Mouse (Mus musculus) forebrain, embryonic 13.5 days (tissue): ENCODE results near the gene Spop. TPM values are rescaled to one million over a fixed set of nuclear protein-coding genes. Genes with fewer than 3 reads are reported as not detected.

Experiments used
- ATAC-seq: fragments of 200-750 bp; cut with Nextera tagmentation; 2 replicates; pipeline ENCODE4 v1.8.0; 2017
- H3K27ac ChIP-seq: fragments of 300-500 bp; sonication (generic); 2 replicates; pipeline ENCODE4 v1.5.1; 2015; ENCODE audit warnings: inconsistent platforms, mild to moderate bottlenecking, moderate library complexity
- H3K27me3 ChIP-seq: fragments of 300-500 bp; sonication (generic); 2 replicates; pipeline ENCODE4 v1.6.1; 2015; ENCODE audit warnings: mild to moderate bottlenecking, inconsistent platforms
- H3K36me3 ChIP-seq: fragments of 300-500 bp; sonication (generic); 2 replicates; pipeline ENCODE4 v1.6.1; 2015; ENCODE audit warnings: mild to moderate bottlenecking, inconsistent platforms; ENCODE audit not compliant: poor library complexity, severe bottlenecking
- H3K4me1 ChIP-seq: fragments of 300-500 bp; sonication (generic); 2 replicates; pipeline ENCODE4 v1.6.1; 2015; ENCODE audit warnings: inconsistent platforms
- H3K4me2 ChIP-seq: fragments of 300-500 bp; sonication (generic); 2 replicates; pipeline ENCODE4 v1.6.1; 2015; ENCODE audit warnings: inconsistent platforms, mild to moderate bottlenecking, moderate library complexity
- H3K4me3 ChIP-seq: fragments of 300-500 bp; sonication (generic); 2 replicates; pipeline ENCODE4 v1.5.1; 2015; ENCODE audit warnings: mild to moderate bottlenecking, inconsistent platforms
- H3K9ac ChIP-seq: fragments of 300-500 bp; sonication (generic); 2 replicates; pipeline ENCODE4 v1.6.1; 2015; ENCODE audit warnings: mild to moderate bottlenecking, inconsistent platforms
- H3K9me3 ChIP-seq: fragments of 300-500 bp; sonication (generic); replicated peaks from 2 replicates; pipeline ENCODE4 v1.6.1; 2016; ENCODE audit warnings: inconsistent platforms
- WGBS: fragments of 180-500 bp; shearing (Covaris S2); methylation state at CpG from one replicate; pipeline ENCODE4 v1.1.7; 2015; 5-methylcytosine and 5-hydroxymethylcytosine counted together
- polyA plus RNA-seq: library from polyadenylated mRNA; unstranded; fragments of >200 nt; fragmentation: Nextera tagmentation; extraction: Ambion mirVana; gene quantifications from 2 replicates; pipeline ENCODE4 v1.2.1, GENCODE M21; 2015

Spop gene
- polyA plus RNA-seq, 1 experiment from 2014 or later: 178 TPM

- H3K36me3 ChIP-seq: peaks cover 3% of the 10 kb centered on the region; the same call in 1 of the 2 replicates
- H3K27ac ChIP-seq: no peak overlapping the region
- no peak overlapping the region for H3K4me3 ChIP-seq
- 95% methylated on average over 6 of the region's 6 CpGs for WGBS
- no peaks in the 10 kb centered on the region for H3K9me3 ChIP-seq
- H3K4me2 ChIP-seq: no peak overlapping the region
- no peak for ATAC-seq
- H3K4me1 ChIP-seq: peaks cover 12% of the 10 kb centered on the region
- no peaks in the 10 kb centered on the region for H3K27me3 ChIP-seq
- no peak overlapping the region for H3K9ac ChIP-seq
These were observed 32.9 kb downstream of the Spop start for GRCm38 (mm10) chr11:95446580-95447305.

GRCm38 (mm10) chr11:95448346-95448745 is 34.5 kb downstream of the Spop start:
- no peak overlapping the region for H3K9ac ChIP-seq
- H3K4me1 ChIP-seq: peaks cover 12% of the 10 kb centered on the region
- no peaks in the 10 kb centered on the region for H3K9me3 ChIP-seq
- WGBS: 23% methylated on average over 3 of the region's 3 CpGs
- H3K27me3 ChIP-seq: no peaks in the 10 kb centered on the region
- no peak overlapping the region for H3K27ac ChIP-seq
- H3K4me3 ChIP-seq: no peak overlapping the region
- H3K36me3 ChIP-seq: peaks cover 3% of the 10 kb centered on the region; the same call in 1 of the 2 replicates
- no peak overlapping the region for H3K4me2 ChIP-seq
- ATAC-seq: no peak

- H3K9me3 ChIP-seq: no peaks in the 10 kb centered on the region
- no peak for ATAC-seq
- whole genome bisulfite sequencing: 77% methylated on average over 8 of the region's 8 CpGs
These were observed 41.5 kb downstream of the Spop start for GRCm38 (mm10) chr11:95455331-95455730.

DNA sequence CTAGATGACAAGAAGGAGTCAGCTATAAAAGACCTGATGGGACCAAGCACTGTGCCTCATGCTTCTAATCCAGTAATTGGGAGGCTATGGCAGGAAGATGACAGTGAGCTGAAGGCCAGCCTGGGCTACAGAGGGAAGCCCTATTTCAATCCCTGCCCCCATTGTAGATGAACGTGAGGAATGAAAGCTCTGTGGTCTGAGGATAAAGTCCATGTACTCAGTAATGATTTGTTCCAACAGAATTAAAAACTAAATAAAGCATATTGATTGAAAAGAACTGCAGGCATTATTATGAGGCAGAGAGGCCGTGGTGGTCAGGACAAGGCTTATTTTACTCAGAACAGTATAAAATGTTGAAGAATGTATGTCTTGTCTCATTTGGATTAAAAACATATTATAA is 47.0 kb downstream of the Spop start:
- WGBS: 81% methylated on average over 2 of the region's 2 CpGs
- ATAC-seq: no peak
- no peak overlapping the region for H3K9ac ChIP-seq
- no peaks in the 10 kb centered on the region for H3K9me3 ChIP-seq
- H3K4me2 ChIP-seq: no peak overlapping the region
- H3K27ac ChIP-seq: no peak overlapping the region
- no peaks in the 10 kb centered on the region for H3K27me3 ChIP-seq
- no peaks in the 10 kb centered on the region for H3K4me1 ChIP-seq
- H3K4me3 ChIP-seq: no peak overlapping the region
- H3K36me3 ChIP-seq: no peaks in the 10 kb centered on the region

More at GRCm38 (mm10) chr11:95455331-95455730, 41.5 kb downstream of the Spop start:
- Histone ChIP-seq H3K36me3 (no peaks in the 10 kb centered on the region; the same call in 1 of the 2 replicates), H3K4me2 (no peak overlapping the region), H3K27ac (no peak overlapping the region), H3K27me3 (no peaks in the 10 kb centered on the region), H3K4me1 (no peaks in the 10 kb centered on the region), H3K4me3 (no peak overlapping the region), H3K9ac (no peak overlapping the region)

GRCm38 (mm10) chr11:95462168-95462567 is 48.3 kb downstream of the Spop start:
- H3K36me3 ChIP-seq: no peaks in the 10 kb centered on the region; the same call in 1 of the 2 replicates
- H3K4me2 ChIP-seq: no peak overlapping the region
- no peak overlapping the region for H3K9ac ChIP-seq
- no peak for ATAC-seq
- no peaks in the 10 kb centered on the region for H3K4me1 ChIP-seq
- 94% methylated on average over 3 of the region's 3 CpGs for WGBS
- H3K27ac ChIP-seq: no peak overlapping the region
- no peak overlapping the region for H3K4me3 ChIP-seq
- H3K9me3 ChIP-seq: no peaks in the 10 kb centered on the region
- no peaks in the 10 kb centered on the region for H3K27me3 ChIP-seq

DNA sequence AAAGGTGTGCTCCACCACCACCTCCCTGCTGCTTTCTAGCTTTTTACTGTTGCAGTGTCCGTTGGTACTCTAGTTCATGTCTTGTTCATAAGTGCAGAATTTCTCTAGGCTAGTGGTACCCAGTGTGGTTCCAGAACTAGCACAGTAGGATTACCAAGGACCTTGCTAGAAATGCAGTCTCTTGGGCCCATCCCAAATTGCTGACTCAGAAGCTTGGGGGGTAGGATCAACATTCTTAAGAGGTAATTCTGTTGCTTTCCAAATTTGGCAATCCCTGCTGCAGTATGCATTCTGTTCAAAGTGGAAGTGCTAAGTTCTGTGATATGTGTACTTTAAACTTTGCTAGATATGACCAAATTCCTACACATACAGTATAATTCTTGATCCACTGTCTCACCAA is 53.9 kb downstream of the Spop start:
- Histone ChIP-seq H3K27me3 (no peaks in the 10 kb centered on the region), H3K9me3 (no peaks in the 10 kb centered on the region), H3K36me3 (peaks cover 22% of the 10 kb centered on the region), H3K9ac (no peak overlapping the region), H3K4me2 (no peak overlapping the region), H3K4me3 (no peak overlapping the region), H3K4me1 (no peaks in the 10 kb centered on the region), H3K27ac (no peak overlapping the region)
- 85% methylated on average over 1 of the region's 1 CpGs for WGBS
- ATAC-seq: no peak

GRCm38 (mm10) chr11:95472942-95473341 is 59.1 kb downstream of the Spop start:
- Histone ChIP-seq H3K9ac (no peak overlapping the region), H3K27me3 (no peaks in the 10 kb centered on the region), H3K9me3 (no peaks in the 10 kb centered on the region), H3K4me3 (no peak overlapping the region), H3K36me3 (peaks cover 49% of the 10 kb centered on the region), H3K27ac (no peak overlapping the region), H3K4me2 (no peak overlapping the region), H3K4me1 (no peaks in the 10 kb centered on the region)
- no peak for ATAC-seq
- WGBS: 94% methylated on average over 2 of the region's 2 CpGs

DNA sequence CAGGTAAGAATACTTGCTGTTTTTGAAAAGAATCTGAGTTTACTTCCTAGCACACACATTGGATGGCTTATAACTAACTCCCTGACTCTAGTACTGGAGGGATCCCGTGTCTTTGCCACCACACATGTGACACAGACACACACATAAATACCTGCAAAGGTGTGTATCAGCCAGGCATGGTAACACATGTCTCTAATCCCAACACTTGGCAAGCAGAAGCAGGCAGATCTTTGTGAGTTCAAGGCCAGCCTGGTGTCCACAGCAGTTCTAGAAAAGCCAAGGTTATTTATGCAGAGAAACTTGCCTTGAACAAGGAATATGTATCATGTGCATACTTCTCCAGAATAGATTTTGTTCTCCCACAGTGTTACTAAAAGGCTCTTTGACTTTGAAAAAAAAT is 59.6 kb downstream of the Spop start:
- H3K9ac ChIP-seq: no peak overlapping the region
- no peaks in the 10 kb centered on the region for H3K4me1 ChIP-seq
- no peaks in the 10 kb centered on the region for H3K9me3 ChIP-seq
- ATAC-seq: no peak
- H3K4me2 ChIP-seq: no peak overlapping the region
- 90% methylated on average over 1 of the region's 1 CpGs for WGBS
- H3K27me3 ChIP-seq: no peaks in the 10 kb centered on the region
- H3K27ac ChIP-seq: no peak overlapping the region
- H3K4me3 ChIP-seq: no peak overlapping the region
- peaks cover 49% of the 10 kb centered on the region for H3K36me3 ChIP-seq

DNA sequence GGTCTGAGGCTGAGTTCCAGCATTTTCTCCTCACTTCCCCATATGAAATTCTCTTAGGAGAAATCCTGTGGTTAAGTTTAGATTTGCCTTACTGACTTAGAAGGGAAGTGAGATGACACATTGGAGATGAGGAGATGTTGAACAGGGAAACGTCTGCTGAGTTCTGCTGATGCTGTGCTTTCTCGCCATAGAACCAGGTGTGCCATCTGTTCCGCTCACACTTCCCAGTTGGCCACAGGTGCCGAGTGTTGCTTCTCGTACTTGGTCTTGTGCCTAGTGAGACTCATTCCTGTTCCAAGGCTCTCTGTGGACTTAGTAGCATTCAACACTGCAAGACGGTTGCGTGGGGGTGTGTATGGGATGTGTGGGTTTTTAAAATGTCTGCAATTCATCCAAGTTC is 62.4 kb downstream of the Spop start:
- H3K4me3 ChIP-seq: no peak overlapping the region
- H3K4me1 ChIP-seq: no peaks in the 10 kb centered on the region
- 84% methylated on average over 7 of the region's 7 CpGs for WGBS
- peaks cover 49% of the 10 kb centered on the region for H3K36me3 ChIP-seq
- no peak overlapping the region for H3K9ac ChIP-seq
- H3K4me2 ChIP-seq: no peak overlapping the region
- no peak overlapping the region for H3K27ac ChIP-seq
- no peaks in the 10 kb centered on the region for H3K27me3 ChIP-seq
- no peaks in the 10 kb centered on the region for H3K9me3 ChIP-seq
- no peak for ATAC-seq

DNA sequence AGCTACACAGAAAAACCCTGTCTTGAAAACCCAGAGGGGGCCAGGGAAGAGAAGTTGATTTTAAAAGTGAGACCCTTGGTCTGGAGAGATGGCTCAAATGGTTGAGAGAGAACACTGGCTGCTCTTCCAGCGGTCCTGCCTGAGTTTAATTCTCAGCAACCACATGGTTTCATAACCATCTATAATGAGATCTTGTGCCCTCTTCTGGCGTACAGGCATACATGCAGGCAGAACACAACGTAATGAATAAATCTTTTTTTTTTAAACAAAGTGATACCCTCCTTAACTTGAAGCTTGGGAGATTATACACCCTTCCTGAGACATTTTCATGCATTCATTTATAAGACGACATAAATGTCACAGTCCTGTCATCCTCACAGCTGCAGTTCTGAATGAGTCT is 65.6 kb downstream of the Spop start:
- Histone ChIP-seq H3K27ac (no peak overlapping the region), H3K27me3 (no peaks in the 10 kb centered on the region), H3K4me1 (no peaks in the 10 kb centered on the region), H3K4me3 (no peak overlapping the region), H3K9ac (no peak overlapping the region), H3K36me3 (peaks cover 42% of the 10 kb centered on the region), H3K9me3 (no peaks in the 10 kb centered on the region), H3K4me2 (no peak overlapping the region)
- ATAC-seq: no peak
- WGBS: 84% methylated on average over 4 of the region's 4 CpGs

- no peak overlapping the region for H3K27ac ChIP-seq
- no peaks in the 10 kb centered on the region for H3K9me3 ChIP-seq
- no peak overlapping the region for H3K4me2 ChIP-seq
- no peak overlapping the region for H3K4me3 ChIP-seq
- H3K27me3 ChIP-seq: no peaks in the 10 kb centered on the region
- 94% methylated on average over 4 of the region's 4 CpGs for WGBS
- no peaks in the 10 kb centered on the region for H3K4me1 ChIP-seq
- H3K9ac ChIP-seq: no peak overlapping the region
- peaks cover 44% of the 10 kb centered on the region for H3K36me3 ChIP-seq
- ATAC-seq: no peak
These were observed 66.8 kb downstream of the Spop start for GRCm38 (mm10) chr11:95480662-95481061.

GRCm38 (mm10) chr11:95485634-95486033 is 71.8 kb downstream of the Spop start:
- no peak overlapping the region for H3K4me2 ChIP-seq
- H3K27me3 ChIP-seq: no peaks in the 10 kb centered on the region
- H3K9ac ChIP-seq: no peak overlapping the region
- 96% methylated on average over 18 of the region's 18 CpGs for WGBS
- no peak for ATAC-seq
- no peaks in the 10 kb centered on the region for H3K9me3 ChIP-seq
- no peak overlapping the region for H3K27ac ChIP-seq
- peaks cover 74% of the 10 kb centered on the region for H3K36me3 ChIP-seq
- no peak overlapping the region for H3K4me3 ChIP-seq
- no peaks in the 10 kb centered on the region for H3K4me1 ChIP-seq

GRCm38 (mm10) chr11:95487237-95487636 is 73.4 kb downstream of the Spop start:
- no peak for ATAC-seq
- H3K9ac ChIP-seq: no peak overlapping the region
- H3K4me1 ChIP-seq: no peaks in the 10 kb centered on the region
- H3K9me3 ChIP-seq: no peaks in the 10 kb centered on the region
- 94% methylated on average over 2 of the region's 2 CpGs for WGBS
- H3K36me3 ChIP-seq: peaks cover 86% of the 10 kb centered on the region
- H3K4me3 ChIP-seq: no peak overlapping the region
- no peak overlapping the region for H3K4me2 ChIP-seq
- no peak overlapping the region for H3K27ac ChIP-seq
- H3K27me3 ChIP-seq: no peaks in the 10 kb centered on the region
